Mouse (Mus musculus) embryonic facial prominence, embryonic 13.5 days (tissue): ENCODE measurements around the gene BC051142. TPM values are rescaled to one million over a fixed set of nuclear protein-coding genes. Genes with fewer than 3 reads are reported as not detected.
"Not testable (repeated sequence)": the region's sequence is repeated elsewhere in the genome, so short reads cannot be mapped to it uniquely, and the experiment has no call there.

Experiments
- ATAC-seq: fragments of 200-750 bp; cut with Nextera tagmentation; 2 replicates; pipeline ENCODE4 v1.8.0; 2017; ENCODE audit warnings: low read depth; ENCODE audit not compliant: insufficient number of reproducible peaks, insufficient read depth, low FRiP score, low TSS enrichment
- H3K27ac ChIP-seq: fragments of 300-500 bp; sonication (generic); 2 replicates; pipeline ENCODE4 v1.5.1; 2015; ENCODE audit warnings: moderate library complexity, mild to moderate bottlenecking, inconsistent platforms
- H3K27me3 ChIP-seq: fragments of 300-500 bp; sonication (generic); 2 replicates; pipeline ENCODE4 v1.6.1; 2015; ENCODE audit warnings: mild to moderate bottlenecking, inconsistent platforms
- H3K36me3 ChIP-seq: fragments of 300-500 bp; sonication (generic); 2 replicates; pipeline ENCODE4 v1.6.1; 2015; ENCODE audit warnings: mild to moderate bottlenecking, inconsistent platforms
- H3K4me1 ChIP-seq: fragments of 300-500 bp; sonication (generic); 2 replicates; pipeline ENCODE4 v1.6.1; 2015; ENCODE audit warnings: inconsistent platforms
- H3K4me2 ChIP-seq: fragments of 300-500 bp; sonication (generic); 2 replicates; pipeline ENCODE4 v1.6.1; 2015; ENCODE audit warnings: moderate library complexity, mild to moderate bottlenecking, inconsistent platforms
- H3K4me3 ChIP-seq: fragments of 300-500 bp; sonication (generic); 2 replicates; pipeline ENCODE4 v1.5.1; 2015; ENCODE audit warnings: mild to moderate bottlenecking, inconsistent platforms
- H3K9ac ChIP-seq: fragments of 300-500 bp; sonication (generic); 2 replicates; pipeline ENCODE4 v1.6.1; 2015; ENCODE audit warnings: mild to moderate bottlenecking, inconsistent platforms
- H3K9me3 ChIP-seq: fragments of 300-500 bp; sonication (generic); 2 replicates; pipeline ENCODE4 v1.6.1; 2016; ENCODE audit warnings: inconsistent platforms
- WGBS: fragments of 180-500 bp; shearing (Covaris S2); methylation state at CpG from one replicate; pipeline ENCODE4 v1.1.7; 2015; ENCODE audit warnings: mixed read lengths; 5-methylcytosine and 5-hydroxymethylcytosine counted together
- polyA plus RNA-seq: library from polyadenylated mRNA; unstranded; fragments of >200 nt; fragmentation: Nextera tagmentation; extraction: Ambion mirVana; gene quantifications from 2 replicates; pipeline ENCODE4 v1.2.1, GENCODE M21; 2015

BC051142 gene
- polyA plus RNA-seq, 1 experiment from 2014 or later: 0.96 TPM

DNA sequence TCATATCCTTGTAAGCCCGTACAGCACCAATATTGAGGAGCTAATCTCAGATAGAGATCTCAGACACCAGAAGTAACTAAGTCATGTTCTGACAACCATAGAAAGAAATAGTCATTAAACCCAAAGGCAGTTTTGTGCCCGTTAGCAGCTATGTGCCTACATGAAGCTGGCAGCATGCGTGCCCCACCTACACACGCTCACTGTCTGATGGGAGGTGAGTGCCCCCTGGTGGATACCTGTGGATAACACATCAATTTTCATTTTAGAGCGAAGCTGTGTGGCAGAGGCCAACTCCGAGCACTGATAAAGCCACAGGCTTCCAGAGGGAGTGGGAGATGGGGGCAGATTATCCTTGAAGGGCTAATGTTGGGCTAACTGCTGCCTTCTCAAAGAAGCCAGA, 12.5 kb downstream of the BC051142 start:
- no peak for ATAC-seq

GRCm38 (mm10) chr17:34420014-34420413, 21.4 kb downstream of the BC051142 start:
- Histone ChIP-seq H3K27me3 (no peaks in the 10 kb centered on the region), H3K4me2 (no peak overlapping the region), H3K4me3 (no peak overlapping the region), H3K9ac (no peak overlapping the region), H3K36me3 (no peaks in the 10 kb centered on the region), H3K27ac (no peak overlapping the region), H3K4me1 (no peaks in the 10 kb centered on the region), H3K9me3 (no peaks in the 10 kb centered on the region)
- ATAC-seq: no peak
- WGBS: 69% methylated on average over 7 of the region's 7 CpGs

More for the DNA sequence above, 12.5 kb downstream of the BC051142 start:
- Histone ChIP-seq H3K27ac (no peak overlapping the region), H3K27me3 (peaks cover 24% of the 10 kb centered on the region; the same call in 1 of the 2 replicates), H3K9ac (no peak overlapping the region), H3K36me3 (no peaks in the 10 kb centered on the region), H3K4me1 (no peaks in the 10 kb centered on the region), H3K4me3 (no peak overlapping the region), H3K4me2 (no peak overlapping the region), H3K9me3 (no peaks in the 10 kb centered on the region)
- WGBS: 21% methylated on average over 6 of the region's 6 CpGs

- H3K27me3 ChIP-seq: no peaks in the 10 kb centered on the region; the same call in 1 of the 2 replicates
- H3K4me2 ChIP-seq: no peak overlapping the region
- H3K4me1 ChIP-seq: no peaks in the 10 kb centered on the region
- no peaks in the 10 kb centered on the region for H3K9me3 ChIP-seq
- no peak overlapping the region for H3K4me3 ChIP-seq
- ATAC-seq: no peak
- no peak overlapping the region for H3K9ac ChIP-seq
- H3K36me3 ChIP-seq: no peaks in the 10 kb centered on the region
- no peak overlapping the region for H3K27ac ChIP-seq
Measured at GRCm38 (mm10) chr17:34427597-34427996, 29.0 kb downstream of the BC051142 start.

DNA sequence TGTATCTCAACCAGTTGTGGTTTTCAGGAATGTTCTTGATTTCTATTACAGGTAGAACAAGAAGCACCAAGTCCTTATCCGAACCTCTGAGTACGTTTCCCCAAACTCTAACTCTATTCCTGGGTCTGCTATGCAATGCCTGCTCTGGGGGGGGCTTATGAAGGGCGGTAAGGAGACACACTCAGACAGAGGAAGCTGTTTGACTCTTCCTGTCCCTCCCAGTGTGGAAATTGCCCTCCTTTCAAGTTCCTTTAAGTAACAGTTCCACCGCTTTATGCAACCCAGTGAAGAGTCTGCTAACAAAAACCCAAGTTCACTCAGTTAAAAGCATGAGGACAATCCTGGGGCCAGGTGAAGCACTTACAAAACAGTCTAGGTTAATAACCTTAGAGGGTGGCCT, 38.5 kb downstream of the BC051142 start:
- H3K27ac ChIP-seq: no peak overlapping the region
- H3K27me3 ChIP-seq: no peaks in the 10 kb centered on the region
- 59% methylated on average over 4 of the region's 4 CpGs for WGBS
- H3K9me3 ChIP-seq: no peaks in the 10 kb centered on the region
- no peak for ATAC-seq
- H3K9ac ChIP-seq: no peak overlapping the region
- no peak overlapping the region for H3K4me2 ChIP-seq
- H3K36me3 ChIP-seq: no peaks in the 10 kb centered on the region
- no peak overlapping the region for H3K4me3 ChIP-seq
- no peaks in the 10 kb centered on the region for H3K4me1 ChIP-seq

DNA sequence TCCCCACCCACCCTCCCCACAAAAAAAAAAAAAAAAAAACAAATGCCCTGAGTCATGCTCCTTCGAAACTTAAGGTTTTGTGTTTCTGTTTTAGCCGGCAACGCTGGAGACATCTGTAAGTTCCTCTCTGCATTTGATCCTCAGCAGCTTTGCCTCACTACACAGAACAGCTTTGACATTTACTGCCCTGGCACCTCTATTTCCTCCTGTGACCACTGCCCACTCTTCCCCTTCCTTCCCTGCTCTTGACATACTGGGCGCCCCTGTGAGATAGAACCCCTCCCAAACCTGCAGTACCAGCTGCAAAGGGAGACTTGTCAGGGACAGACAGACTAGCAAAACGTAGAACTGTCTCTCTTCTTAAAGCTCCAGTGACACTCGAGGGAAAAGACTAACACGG, 39.0 kb downstream of the BC051142 start:
- no peak overlapping the region for H3K27ac ChIP-seq

DNA sequence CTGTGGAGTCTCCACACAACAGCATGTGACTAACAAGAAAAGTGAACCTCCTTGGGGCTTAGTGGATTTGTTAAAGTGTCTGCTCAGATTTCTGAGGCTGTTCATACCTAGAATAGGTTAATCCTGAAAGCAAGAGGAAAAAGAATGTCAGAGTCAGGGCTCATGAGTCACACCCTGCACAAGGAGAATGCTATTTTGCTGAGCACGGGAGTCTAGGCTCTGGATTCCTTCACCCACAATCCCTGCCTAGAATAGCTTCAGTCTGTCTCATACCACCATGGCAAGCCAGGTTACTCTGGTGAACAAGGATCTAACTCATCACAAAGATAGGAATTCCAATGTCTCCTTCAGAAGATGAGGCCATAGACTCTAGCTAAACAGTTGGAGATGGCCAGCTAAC, 40.0 kb downstream of the BC051142 start:
- Histone ChIP-seq H3K9ac (no peak overlapping the region), H3K4me1 (no peaks in the 10 kb centered on the region), H3K27ac (no peak overlapping the region), H3K27me3 (no peaks in the 10 kb centered on the region), H3K4me3 (no peak overlapping the region), H3K4me2 (no peak overlapping the region), H3K36me3 (no peaks in the 10 kb centered on the region), H3K9me3 (no peaks in the 10 kb centered on the region)
- no peak for ATAC-seq
- 16% methylated on average over 1 of the region's 1 CpGs for WGBS

More for the DNA sequence above, 39.0 kb downstream of the BC051142 start:
- no peaks in the 10 kb centered on the region for H3K36me3 ChIP-seq
- no peak overlapping the region for H3K4me3 ChIP-seq
- H3K4me1 ChIP-seq: no peaks in the 10 kb centered on the region
- ATAC-seq: no peak
- no peak overlapping the region for H3K9ac ChIP-seq
- no peak overlapping the region for H3K4me2 ChIP-seq
- H3K9me3 ChIP-seq: no peaks in the 10 kb centered on the region
- WGBS: 66% methylated on average over 7 of the region's 7 CpGs
- no peaks in the 10 kb centered on the region for H3K27me3 ChIP-seq

- Histone ChIP-seq H3K27ac (no peak overlapping the region), H3K4me1 (no peaks in the 10 kb centered on the region), H3K9me3 (no peaks in the 10 kb centered on the region), H3K36me3 (no peaks in the 10 kb centered on the region), H3K9ac (no peak overlapping the region), H3K27me3 (no peaks in the 10 kb centered on the region), H3K4me2 (no peak overlapping the region), H3K4me3 (no peak overlapping the region)
- 51% methylated on average over 3 of the region's 3 CpGs for whole genome bisulfite sequencing
- ATAC-seq: no peak
Measured at GRCm38 (mm10) chr17:34439795-34440194, 41.2 kb downstream of the BC051142 start.

DNA sequence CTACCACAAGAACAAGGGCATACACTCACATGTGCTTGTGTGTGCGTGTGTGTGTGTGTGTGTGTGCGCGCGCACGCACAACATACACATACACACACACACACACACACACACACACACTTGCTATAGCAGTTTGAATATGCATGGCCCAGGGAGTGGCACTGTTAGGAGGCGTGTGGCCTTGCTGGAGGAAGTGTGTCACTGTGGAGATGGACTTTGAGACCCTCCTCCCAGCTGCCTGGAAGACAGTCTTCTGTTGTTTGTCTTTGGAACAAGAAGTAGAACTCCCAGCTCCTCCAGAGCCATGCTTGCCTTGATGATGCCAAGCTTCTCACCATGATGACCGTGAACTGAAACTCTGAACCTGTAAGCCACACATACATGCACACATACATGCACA, 43.4 kb downstream of the BC051142 start:
- 97% methylated on average over 7 of the region's 7 CpGs for WGBS
- no peaks in the 10 kb centered on the region for H3K4me1 ChIP-seq
- no peaks in the 10 kb centered on the region for H3K36me3 ChIP-seq
- ATAC-seq: no peak
- no peaks in the 10 kb centered on the region for H3K9me3 ChIP-seq
- no peak overlapping the region for H3K4me2 ChIP-seq
- H3K27me3 ChIP-seq: no peaks in the 10 kb centered on the region
- H3K27ac ChIP-seq: no peak overlapping the region
- H3K4me3 ChIP-seq: no peak overlapping the region
- H3K9ac ChIP-seq: no peak overlapping the region

DNA sequence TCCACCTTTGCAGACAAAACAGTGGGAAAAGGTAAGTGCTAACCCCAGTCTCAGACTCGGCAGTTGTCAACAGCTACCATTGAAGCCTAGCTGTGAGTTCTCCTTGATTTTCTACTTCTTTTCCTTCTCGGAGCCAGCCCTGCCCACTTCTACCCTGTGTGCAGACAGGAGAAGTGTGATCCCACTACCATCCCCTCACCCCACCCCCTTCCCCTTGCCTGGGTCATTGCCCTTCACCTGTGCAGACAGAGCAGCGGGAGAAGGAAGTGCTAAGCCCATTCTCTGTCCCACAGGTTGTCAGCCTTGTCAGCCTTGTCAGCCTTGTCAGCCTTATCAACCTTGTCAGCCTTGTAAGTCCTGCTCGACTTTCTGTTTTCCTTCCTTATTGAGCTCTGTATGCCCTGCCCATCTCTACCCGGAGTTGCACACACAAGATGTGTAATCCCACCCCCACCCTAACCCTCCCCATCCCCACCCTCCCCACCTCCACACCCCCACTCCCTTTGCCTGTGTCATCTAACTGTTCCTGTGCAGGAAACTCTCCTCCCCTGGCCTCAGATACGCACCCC, 49.9 kb downstream of the BC051142 start:
- 57% methylated on average over 6 of the region's 6 CpGs for WGBS

DNA sequence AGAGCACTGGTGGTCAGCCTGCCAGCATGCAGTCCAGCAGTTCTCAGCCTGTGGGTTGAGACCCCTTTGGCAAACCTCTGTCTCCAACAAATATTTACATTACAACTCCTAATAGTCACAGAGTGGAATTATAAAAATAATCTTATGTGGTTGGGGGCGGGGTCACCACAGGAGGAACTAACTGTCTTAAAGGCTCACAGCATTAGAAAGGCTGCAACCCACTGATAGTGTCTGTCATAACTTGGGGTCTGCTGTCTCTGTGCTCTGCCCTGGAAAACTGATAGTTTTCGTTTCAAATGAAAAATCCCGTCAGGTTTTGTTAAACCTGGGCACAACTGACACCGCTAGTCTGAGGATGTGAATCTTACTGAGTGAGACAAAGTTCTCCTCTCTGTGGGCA, 59.0 kb downstream of the BC051142 start:
- 72% methylated on average over 4 of the region's 4 CpGs for WGBS
- no peak for ATAC-seq
- no peak overlapping the region for H3K27ac ChIP-seq
- no peaks in the 10 kb centered on the region for H3K36me3 ChIP-seq
- H3K9me3 ChIP-seq: no peaks in the 10 kb centered on the region
- no peak overlapping the region for H3K9ac ChIP-seq
- no peaks in the 10 kb centered on the region for H3K4me1 ChIP-seq
- no peak overlapping the region for H3K4me3 ChIP-seq
- H3K27me3 ChIP-seq: no peaks in the 10 kb centered on the region
- H3K4me2 ChIP-seq: no peak overlapping the region

More for the DNA sequence above, 49.9 kb downstream of the BC051142 start:
- no peak overlapping the region for H3K9ac ChIP-seq
- no peaks in the 10 kb centered on the region for H3K4me1 ChIP-seq
- no peak overlapping the region for H3K27ac ChIP-seq
- H3K4me2 ChIP-seq: no peak overlapping the region
- no peaks in the 10 kb centered on the region for H3K36me3 ChIP-seq
- no peaks in the 10 kb centered on the region for H3K9me3 ChIP-seq
- H3K27me3 ChIP-seq: no peaks in the 10 kb centered on the region
- no peak for ATAC-seq
- no peak overlapping the region for H3K4me3 ChIP-seq

GRCm38 (mm10) chr17:34459255-34459654, 60.6 kb downstream of the BC051142 start:
- Histone ChIP-seq H3K4me2 (no peak overlapping the region), H3K27me3 (no peaks in the 10 kb centered on the region), H3K4me1 (no peaks in the 10 kb centered on the region), H3K9me3 (no peaks in the 10 kb centered on the region), H3K4me3 (no peak overlapping the region), H3K36me3 (no peaks in the 10 kb centered on the region), H3K9ac (no peak overlapping the region), H3K27ac (no peak overlapping the region)
- 85% methylated on average over 3 of the region's 3 CpGs for WGBS
- no peak for ATAC-seq

DNA sequence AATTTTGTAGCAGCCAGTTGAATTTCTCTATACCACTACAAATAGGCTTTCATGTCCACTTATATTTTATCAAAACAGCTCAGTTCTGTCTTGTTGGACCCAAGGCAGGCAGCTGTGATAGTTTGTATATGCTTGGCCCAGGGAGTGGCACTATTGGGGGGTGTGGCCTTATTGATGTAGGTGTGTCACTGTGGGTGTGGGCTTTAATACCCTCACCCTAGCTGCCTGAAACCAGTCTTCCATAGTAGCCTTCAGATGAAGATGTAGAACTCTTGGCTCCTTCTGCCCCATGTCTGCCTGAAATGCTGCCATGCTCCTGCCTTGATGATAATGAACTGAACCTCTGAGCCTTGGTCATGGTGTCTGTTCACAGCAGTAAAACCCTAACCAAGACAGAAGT, 67.3 kb downstream of the BC051142 start:
- not testable (repeated sequence) for H3K4me3 ChIP-seq, H3K27me3 ChIP-seq, ATAC-seq

DNA sequence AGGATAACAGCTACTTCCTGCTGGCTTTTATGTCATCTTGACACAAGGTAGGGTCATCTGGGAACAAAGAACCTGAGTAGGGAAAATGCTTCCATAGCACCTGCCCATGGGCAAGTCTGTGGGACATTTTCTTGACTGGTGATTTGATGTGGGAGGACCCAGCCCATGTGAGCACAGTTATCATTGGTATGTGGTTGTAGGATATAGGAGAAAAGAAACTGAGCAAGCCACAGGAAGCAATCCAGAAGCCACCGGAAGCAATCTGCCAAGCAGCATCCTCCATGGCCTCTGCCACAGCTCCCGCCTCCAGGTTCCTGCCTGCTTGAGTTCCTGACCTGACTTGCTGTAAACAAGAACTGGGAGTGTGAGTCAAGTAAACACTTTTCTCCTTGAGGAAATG, 71.9 kb downstream of the BC051142 start:
- Histone ChIP-seq H3K27ac (no peak overlapping the region), H3K9ac (no peak overlapping the region), H3K4me3 (no peak overlapping the region), H3K4me2 (no peak overlapping the region), H3K36me3 (no peaks in the 10 kb centered on the region), H3K4me1 (no peaks in the 10 kb centered on the region), H3K9me3 (no peaks in the 10 kb centered on the region), H3K27me3 (no peaks in the 10 kb centered on the region)
- WGBS: 84% methylated on average over 2 of the region's 2 CpGs
- ATAC-seq: no peak

More for the DNA sequence above, 67.3 kb downstream of the BC051142 start:
- not testable (repeated sequence) for H3K9me3 ChIP-seq, H3K27ac ChIP-seq, H3K9ac ChIP-seq, H3K4me2 ChIP-seq, H3K36me3 ChIP-seq, H3K4me1 ChIP-seq
